Mouse (Mus musculus) midbrain, embryonic 16.5 days (tissue): ENCODE results near the gene Gm12394. TPM values are rescaled to one million over a fixed set of nuclear protein-coding genes. Genes with fewer than 3 reads are reported as not detected.

ENCODE experiments used
- ATAC-seq: fragments of 200-750 bp; cut with Nextera tagmentation; 2 replicates; pipeline ENCODE4 v1.8.0; 2017; ENCODE audit warnings: moderate TSS enrichment
- H3K27ac ChIP-seq: fragments of 300-500 bp; sonication (generic); 2 replicates; pipeline ENCODE4 v1.5.1; 2014; ENCODE audit warnings: mild to moderate bottlenecking, low read length, mixed read lengths
- H3K27me3 ChIP-seq: fragments of 300-500 bp; sonication (generic); 2 replicates; pipeline ENCODE4 v1.6.1; 2014; ENCODE audit warnings: low read depth, low read length, mixed read lengths; ENCODE audit not compliant: control insufficient read depth, insufficient read depth
- H3K36me3 ChIP-seq: fragments of 300-500 bp; sonication (generic); 2 replicates; pipeline ENCODE4 v1.6.1; 2014; ENCODE audit warnings: mild to moderate bottlenecking, low read length, moderate library complexity, mixed read lengths; ENCODE audit not compliant: control insufficient read depth, insufficient read depth
- H3K4me1 ChIP-seq: fragments of 300-500 bp; sonication (generic); 2 replicates; pipeline ENCODE4 v1.6.1; 2014; ENCODE audit warnings: mild to moderate bottlenecking, low read length, mixed read lengths; ENCODE audit not compliant: control insufficient read depth, insufficient read depth
- H3K4me2 ChIP-seq: fragments of 300-500 bp; sonication (generic); 2 replicates; pipeline ENCODE4 v1.6.1; 2014; ENCODE audit warnings: mild to moderate bottlenecking, low read length, mixed read lengths
- H3K4me3 ChIP-seq: fragments of 300-500 bp; sonication (generic); 2 replicates; pipeline ENCODE4 v1.5.1; 2014; ENCODE audit warnings: low read depth, mild to moderate bottlenecking, low read length, moderate library complexity, mixed read lengths
- H3K9ac ChIP-seq: fragments of 300-500 bp; sonication (generic); 2 replicates; pipeline ENCODE4 v1.6.1; 2014; ENCODE audit warnings: low read depth, low read length, mixed read lengths
- H3K9me3 ChIP-seq: fragments of 300-500 bp; sonication (generic); replicated peaks from 2 replicates; pipeline ENCODE4 v1.6.1; 2014; ENCODE audit warnings: mild to moderate bottlenecking, low read length, mixed read lengths; ENCODE audit not compliant: control insufficient read depth, poor library complexity, severe bottlenecking
- WGBS: fragments of 180-500 bp; shearing (Covaris S2); extraction: QIAGEN DNeasy Blood & Tissue Kit; methylation state at CpG from one replicate; pipeline ENCODE4 v1.1.7; 2014; 5-methylcytosine and 5-hydroxymethylcytosine counted together
- polyA plus RNA-seq: library from polyadenylated mRNA; unstranded; fragments of >200 nt; fragmentation: Nextera tagmentation; extraction: Ambion mirVana; gene quantifications from 2 replicates; pipeline ENCODE4 v1.2.1, GENCODE M21; 2015

Gene Gm12394
- polyA plus RNA-seq, 1 experiment from 2014 or later = 0.67 TPM

GRCm38 (mm10) chr4:42888806-42889205 lies 32.2 kb upstream of the Gm12394 start:
- Histone ChIP-seq H3K4me3 (no peak overlapping the region), H3K4me1 (no peaks in the 10 kb centered on the region), H3K27me3 (no peaks in the 10 kb centered on the region), H3K9me3 (no peaks in the 10 kb centered on the region), H3K27ac (no peak overlapping the region), H3K36me3 (no peaks in the 10 kb centered on the region), H3K4me2 (no peak overlapping the region), H3K9ac (no peak overlapping the region)
- WGBS = 94% methylated on average over 6 of the region's 6 CpGs
- ATAC-seq = no peak

- Histone ChIP-seq H3K9me3 (no peaks in the 10 kb centered on the region), H3K27ac (no peak overlapping the region), H3K9ac (no peak overlapping the region), H3K27me3 (no peaks in the 10 kb centered on the region), H3K4me3 (no peak overlapping the region), H3K4me2 (no peak overlapping the region), H3K36me3 (no peaks in the 10 kb centered on the region), H3K4me1 (no peaks in the 10 kb centered on the region)
- no peak for ATAC-seq
- WGBS = 89% methylated on average over 6 of the region's 6 CpGs
These were observed 30.4 kb upstream of the Gm12394 start for GRCm38 (mm10) chr4:42886926-42887325.

- 38% methylated on average over 1 of the region's 1 CpGs for whole genome bisulfite sequencing
- no peak overlapping the region for H3K9ac ChIP-seq
- no peak for ATAC-seq
These were observed 24.0 kb upstream of the Gm12394 start for GRCm38 (mm10) chr4:42880677-42880948.

DNA sequence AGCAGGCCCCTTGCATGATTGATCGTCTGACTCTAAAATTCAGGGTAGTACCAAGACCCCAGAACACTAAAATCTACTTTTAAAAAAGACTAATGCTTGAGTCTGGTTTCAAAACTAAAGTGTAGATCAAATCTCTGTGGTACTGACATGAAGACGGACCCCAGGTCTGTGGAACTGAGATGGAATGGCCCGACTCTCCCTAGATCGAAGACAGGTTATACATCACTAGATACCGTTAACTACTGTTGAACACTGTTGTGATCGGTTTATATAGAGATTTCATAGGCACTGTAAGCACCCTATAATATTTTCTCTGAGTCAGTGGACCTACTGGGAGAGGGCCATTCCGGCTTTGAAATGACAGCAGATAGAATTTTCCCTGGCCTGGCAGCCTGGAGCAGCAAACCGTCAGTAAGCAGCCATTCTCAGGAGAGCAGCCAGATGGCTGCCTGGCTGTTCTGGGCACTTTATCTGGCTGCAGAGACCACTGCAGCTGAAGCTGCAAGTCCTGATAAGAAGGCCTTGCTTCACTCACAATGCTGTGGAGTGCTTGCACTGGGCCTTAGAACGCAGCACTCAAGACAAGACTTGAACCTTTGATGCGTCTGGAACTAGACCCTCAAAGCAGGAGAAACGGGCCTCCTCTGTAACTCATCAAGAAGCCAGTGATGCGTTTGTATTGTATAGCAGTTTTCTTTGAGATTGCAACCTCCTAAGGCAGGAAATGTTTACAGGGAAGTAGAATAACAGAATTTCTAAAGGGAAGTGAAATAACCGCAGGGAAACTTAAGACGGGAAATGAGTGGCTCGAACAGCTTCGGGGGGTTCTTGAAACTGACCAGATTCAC lies 23.5 kb upstream of the Gm12394 start:
- 0 out of 2 replicates have a peak overlapping the region, but pooled peaks have one; percentile 3 for H3K27ac ChIP-seq

More at GRCm38 (mm10) chr4:42880677-42880948, 24.0 kb upstream of the Gm12394 start:
- Histone ChIP-seq H3K4me3 (no peak overlapping the region), H3K27ac (no peak overlapping the region), H3K4me1 (no peaks in the 10 kb centered on the region), H3K36me3 (no peaks in the 10 kb centered on the region), H3K4me2 (no peak overlapping the region), H3K9me3 (no peaks in the 10 kb centered on the region), H3K27me3 (no peaks in the 10 kb centered on the region)

GRCm38 (mm10) chr4:42877657-42878056 lies 21.1 kb upstream of the Gm12394 start:
- H3K36me3 ChIP-seq = no peaks in the 10 kb centered on the region
- H3K9ac ChIP-seq = no peak overlapping the region
- no peak for ATAC-seq
- H3K27me3 ChIP-seq = no peaks in the 10 kb centered on the region
- no peaks in the 10 kb centered on the region for H3K9me3 ChIP-seq
- no peak overlapping the region for H3K4me2 ChIP-seq
- 93% methylated on average over 2 of the region's 2 CpGs for WGBS
- no peaks in the 10 kb centered on the region for H3K4me1 ChIP-seq
- no peak overlapping the region for H3K27ac ChIP-seq
- no peak overlapping the region for H3K4me3 ChIP-seq

More for the DNA sequence above, 23.5 kb upstream of the Gm12394 start:
- no peaks in the 10 kb centered on the region for H3K27me3 ChIP-seq
- ATAC-seq = no peak
- H3K9me3 ChIP-seq = no peaks in the 10 kb centered on the region
- WGBS = 77% methylated on average over 16 of the region's 16 CpGs
- H3K9ac ChIP-seq = no peak overlapping the region
- H3K4me2 ChIP-seq = no peak overlapping the region
- no peak overlapping the region for H3K4me3 ChIP-seq
- H3K36me3 ChIP-seq = no peaks in the 10 kb centered on the region
- no peaks in the 10 kb centered on the region for H3K4me1 ChIP-seq

GRCm38 (mm10) chr4:42876586-42877291 lies 20.2 kb upstream of the Gm12394 start:
- no peak overlapping the region for H3K4me3 ChIP-seq
- 40% methylated on average over 5 of the region's 5 CpGs for WGBS
- ATAC-seq = peak; percentile 96
- no peaks in the 10 kb centered on the region for H3K4me1 ChIP-seq
- no peaks in the 10 kb centered on the region for H3K36me3 ChIP-seq
- H3K9me3 ChIP-seq = no peaks in the 10 kb centered on the region
- H3K9ac ChIP-seq = no peak overlapping the region; the same call in 1 of the 2 replicates
- no peak overlapping the region for H3K27ac ChIP-seq
- no peaks in the 10 kb centered on the region for H3K27me3 ChIP-seq
- no peak overlapping the region for H3K4me2 ChIP-seq

GRCm38 (mm10) chr4:42874134-42874533 lies 17.6 kb upstream of the Gm12394 start, which contains the start of gene Fam205c:
Gene Fam205c (minus strand): TSS chr4:42874234.
- H3K9me3 ChIP-seq = no peaks in the 10 kb centered on the region
- H3K4me1 ChIP-seq = no peaks in the 10 kb centered on the region
- no peak within 1 kb of the TSS for H3K4me2 ChIP-seq
- H3K27ac ChIP-seq = no peak within 1 kb of the TSS
- ATAC-seq = no peak
- WGBS = 82% methylated on average over 7 of the region's 7 CpGs
- H3K27me3 ChIP-seq = no peaks in the 10 kb centered on the region
- H3K9ac ChIP-seq = no peak within 1 kb of the TSS
- no peaks in the 10 kb centered on the region for H3K36me3 ChIP-seq
- H3K4me3 ChIP-seq = no peak within 1 kb of the TSS

DNA sequence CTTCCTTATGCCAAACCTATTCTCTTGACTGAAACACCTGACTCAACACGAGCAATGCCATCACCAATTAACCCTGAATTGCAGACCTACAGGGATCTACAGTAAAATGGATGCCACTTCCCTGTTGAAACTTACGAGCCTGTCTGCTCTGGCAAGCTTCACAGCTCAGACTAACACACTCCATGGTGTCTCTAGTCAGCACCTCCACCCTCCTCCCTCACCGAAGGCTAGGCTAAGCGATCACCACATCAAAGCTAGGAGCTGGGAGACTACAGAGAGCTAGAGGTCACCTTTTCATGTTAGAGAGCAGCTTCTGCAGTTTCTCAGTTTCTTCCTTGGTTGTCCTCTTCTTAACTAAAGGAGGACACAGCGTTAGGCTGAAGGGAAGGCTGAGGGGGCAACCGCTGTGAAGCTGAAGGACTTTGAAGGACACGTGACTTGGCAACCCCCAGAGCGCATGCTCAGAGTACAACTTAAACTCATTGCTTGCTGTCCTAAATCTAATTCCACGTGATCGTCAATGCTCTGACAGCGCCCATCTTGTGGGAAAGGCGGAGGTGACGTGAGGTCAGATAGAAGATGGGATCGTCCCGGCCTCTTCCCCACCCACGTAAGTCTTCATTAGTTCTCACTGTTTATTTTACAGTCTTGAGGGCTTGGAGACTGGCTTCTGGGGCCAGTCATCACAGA lies 16.3 kb upstream of the Gm12394 start:
- Histone ChIP-seq H3K27me3 (no peaks in the 10 kb centered on the region), H3K36me3 (no peaks in the 10 kb centered on the region), H3K9me3 (no peaks in the 10 kb centered on the region), H3K4me3 (no peak overlapping the region), H3K4me1 (no peaks in the 10 kb centered on the region), H3K9ac (no peak overlapping the region), H3K27ac (no peak overlapping the region), H3K4me2 (no peak overlapping the region)
- 89% methylated on average over 16 of the region's 16 CpGs for WGBS
- ATAC-seq = no peak

DNA sequence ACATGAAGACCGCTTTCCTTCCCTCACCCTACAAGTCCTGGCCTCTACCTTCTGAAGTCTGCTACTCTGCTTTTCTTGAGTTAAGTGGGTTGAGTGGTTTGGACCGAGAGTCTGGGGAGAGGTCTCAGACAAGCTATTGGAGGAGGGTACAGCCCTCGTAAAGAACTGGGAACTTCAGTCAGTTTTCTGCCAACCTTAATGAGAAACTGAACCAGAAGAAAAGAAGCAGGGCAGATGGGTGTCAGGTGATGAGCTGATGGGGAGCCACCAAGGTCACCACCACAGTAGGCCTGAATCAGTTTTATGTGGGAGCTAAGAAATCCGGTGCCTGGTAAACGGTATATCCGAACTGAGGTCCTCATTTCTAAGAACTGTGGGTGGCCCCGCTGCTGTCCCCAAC lies 15.6 kb upstream of the Gm12394 start:
- Histone ChIP-seq H3K36me3 (no peaks in the 10 kb centered on the region), H3K9me3 (no peaks in the 10 kb centered on the region), H3K27ac (no peak overlapping the region), H3K4me3 (no peak overlapping the region), H3K4me1 (no peaks in the 10 kb centered on the region), H3K4me2 (no peak overlapping the region), H3K27me3 (no peaks in the 10 kb centered on the region), H3K9ac (no peak overlapping the region)
- WGBS = 94% methylated on average over 7 of the region's 7 CpGs
- ATAC-seq = no peak
